Mouse (Mus musculus) splenic B cell, adult 2 months (primary cell): Measurements from ENCODE around the gene Ccdc34.

Experiments used
- DNase-seq: peaks from one replicate; pipeline ENCODE4 v3.0.0-alpha.2; 2011; ENCODE audit warnings: low read depth, low spot score
- H3K27me3 ChIP-seq: 2 replicates; pipeline ENCODE4 v1.6.1; 2012; ENCODE audit warnings: mild to moderate bottlenecking, low read length, moderate library complexity, mixed read lengths; ENCODE audit not compliant: control insufficient read depth, poor library complexity, insufficient read depth, severe bottlenecking
- H3K36me3 ChIP-seq: 2 replicates; pipeline ENCODE4 v1.6.1; 2012; ENCODE audit warnings: mild to moderate bottlenecking, low read length, moderate library complexity, mixed read lengths; ENCODE audit not compliant: control insufficient read depth, poor library complexity, insufficient read depth, severe bottlenecking

Ccdc34 gene

DNA sequence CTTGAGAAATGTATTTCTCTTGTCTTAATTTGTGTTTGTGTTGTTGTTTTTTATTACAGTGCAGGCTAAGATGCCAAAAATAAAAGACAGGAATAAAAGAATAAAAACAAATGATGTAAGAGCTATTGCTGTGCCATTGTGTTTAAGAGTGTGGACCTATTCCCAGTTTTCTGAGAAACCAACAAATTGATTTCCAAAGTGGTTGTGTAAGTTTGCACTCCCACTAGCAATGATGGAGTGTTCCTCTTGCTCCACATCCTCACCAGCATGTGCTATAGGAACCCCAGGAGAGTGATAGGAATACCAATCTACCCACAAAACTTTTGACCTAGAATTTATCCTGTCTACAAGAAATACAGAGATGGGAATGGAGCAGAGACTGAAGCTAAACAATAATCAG lies 150.7 kb downstream of the Ccdc34 start:
- no peak for DNase-seq
- no peaks in the 10 kb centered on the region for H3K36me3 ChIP-seq

GRCm38 (mm10) chr2:110172456-110172855 lies 154.8 kb downstream of the Ccdc34 start:
- no peaks in the 10 kb centered on the region for H3K27me3 ChIP-seq
- no peaks in the 10 kb centered on the region for H3K36me3 ChIP-seq
- DNase-seq: no peak

More for the DNA sequence above, 150.7 kb downstream of the Ccdc34 start:
- no peaks in the 10 kb centered on the region for H3K27me3 ChIP-seq

- Histone ChIP-seq H3K36me3 (no peaks in the 10 kb centered on the region), H3K27me3 (no peaks in the 10 kb centered on the region)
- DNase-seq: no peak
Observed at GRCm38 (mm10) chr2:110173818-110174247, 156.2 kb downstream of the Ccdc34 start.

GRCm38 (mm10) chr2:110176761-110177400 lies 159.3 kb downstream of the Ccdc34 start:
- H3K27me3 ChIP-seq: no peaks in the 10 kb centered on the region
- no peaks in the 10 kb centered on the region for H3K36me3 ChIP-seq
- DNase-seq: no peak

DNA sequence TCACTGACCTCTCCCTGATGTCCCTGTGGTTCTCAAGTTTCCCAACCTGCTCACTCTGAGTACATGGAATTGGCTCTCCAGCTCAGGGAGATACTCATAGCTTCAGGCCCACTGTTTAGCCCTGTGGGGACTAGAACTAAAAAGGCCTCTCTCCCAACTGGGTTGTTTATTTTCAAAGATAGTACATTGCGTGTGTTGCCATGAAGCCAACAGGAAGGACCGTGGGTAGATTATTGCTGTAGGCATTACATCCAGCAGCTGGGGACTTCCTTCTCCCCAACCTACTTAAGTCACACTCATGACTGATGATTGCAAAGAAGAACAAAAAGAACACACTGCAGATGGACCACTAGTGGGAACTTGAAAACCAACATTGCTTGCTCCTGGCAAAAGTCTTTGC lies 159.8 kb downstream of the Ccdc34 start:
- no peak for DNase-seq
- Histone ChIP-seq H3K36me3 (no peaks in the 10 kb centered on the region), H3K27me3 (no peaks in the 10 kb centered on the region)

- H3K27me3 ChIP-seq: no peaks in the 10 kb centered on the region
- DNase-seq: no peak
- no peaks in the 10 kb centered on the region for H3K36me3 ChIP-seq
Observed at GRCm38 (mm10) chr2:110177879-110178278, 160.3 kb downstream of the Ccdc34 start.

DNA sequence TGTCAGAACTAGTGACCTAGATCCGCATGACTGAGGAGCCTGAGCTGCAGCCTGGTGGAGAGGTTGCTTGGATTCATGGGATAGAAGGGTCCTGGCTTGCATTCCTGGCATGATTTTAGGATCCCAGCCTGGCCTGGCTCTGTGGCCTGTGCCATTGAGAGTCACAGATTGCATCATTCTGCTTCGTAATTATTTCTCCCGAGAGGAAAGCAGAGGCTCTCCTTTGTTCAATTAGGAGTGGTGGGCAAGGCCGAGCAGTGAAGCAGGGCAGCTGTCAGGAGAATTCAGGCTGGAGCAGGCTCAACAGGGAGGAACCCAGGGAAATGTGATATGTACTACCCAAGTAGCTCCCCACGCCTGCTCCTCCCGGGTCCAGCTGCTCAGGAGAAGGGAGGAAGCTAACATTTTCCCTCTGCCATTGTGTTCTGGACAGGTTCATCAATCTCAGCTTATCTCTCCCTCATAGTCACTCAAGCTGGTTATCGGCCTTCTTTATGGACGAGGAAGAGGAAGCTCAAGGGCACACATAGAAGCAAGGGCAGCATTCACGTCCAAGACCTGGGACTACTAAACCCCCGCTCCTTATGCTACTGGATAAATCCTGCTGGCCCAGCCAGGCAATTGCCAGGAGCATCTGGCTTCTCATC lies 162.2 kb downstream of the Ccdc34 start:
- no peaks in the 10 kb centered on the region for H3K36me3 ChIP-seq
- no peak for DNase-seq
- H3K27me3 ChIP-seq: no peaks in the 10 kb centered on the region

DNA sequence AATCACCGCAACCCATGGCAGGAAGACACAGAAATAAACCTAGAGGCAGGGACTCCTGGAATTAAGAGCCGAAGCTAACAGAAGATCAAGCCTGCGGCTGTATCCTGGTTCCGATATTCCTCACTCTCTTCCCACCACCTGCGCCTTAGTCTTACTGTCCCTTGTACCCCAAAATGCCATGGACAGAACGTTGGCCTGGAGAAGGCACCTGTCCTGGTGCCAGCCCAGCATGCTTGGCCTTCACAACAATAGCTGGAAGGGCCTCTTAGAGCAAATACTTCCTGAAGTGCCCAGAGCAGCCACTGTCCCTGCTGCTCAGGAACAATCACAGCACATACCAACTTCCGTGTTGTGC lies 162.7 kb downstream of the Ccdc34 start:
- H3K27me3 ChIP-seq: no peaks in the 10 kb centered on the region
- H3K36me3 ChIP-seq: no peaks in the 10 kb centered on the region
- no peak for DNase-seq

- no peaks in the 10 kb centered on the region for H3K36me3 ChIP-seq
- no peak for DNase-seq
- no peaks in the 10 kb centered on the region for H3K27me3 ChIP-seq
Observed at GRCm38 (mm10) chr2:110181666-110182065, 164.0 kb downstream of the Ccdc34 start.

- no peak for DNase-seq
- Histone ChIP-seq H3K36me3 (no peaks in the 10 kb centered on the region), H3K27me3 (no peaks in the 10 kb centered on the region)
Observed at GRCm38 (mm10) chr2:110182248-110182647, 164.6 kb downstream of the Ccdc34 start.

- DNase-seq: no peak
- no peaks in the 10 kb centered on the region for H3K36me3 ChIP-seq
- H3K27me3 ChIP-seq: no peaks in the 10 kb centered on the region
Observed at GRCm38 (mm10) chr2:110182795-110183486, 165.3 kb downstream of the Ccdc34 start.

DNA sequence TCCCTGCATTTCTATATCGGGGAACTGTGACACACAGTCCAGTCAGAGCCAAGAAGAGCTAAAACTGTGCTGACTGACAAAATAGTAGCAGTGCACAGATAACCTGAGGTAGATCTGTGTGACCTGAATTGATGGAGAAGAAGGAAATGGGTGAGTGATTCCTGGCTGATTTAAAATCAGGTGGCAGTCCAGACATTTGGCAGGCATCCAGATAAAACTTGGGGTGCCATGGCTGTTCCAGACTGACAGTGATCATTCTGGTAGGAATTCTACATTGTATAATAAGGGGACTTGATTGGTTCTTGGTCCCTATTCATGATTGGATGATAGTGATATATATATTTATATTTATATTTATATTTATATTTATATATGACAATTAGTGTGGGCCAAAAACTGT lies 166.5 kb downstream of the Ccdc34 start:
- Histone ChIP-seq H3K36me3 (no peaks in the 10 kb centered on the region), H3K27me3 (no peaks in the 10 kb centered on the region)
- DNase-seq: no peak

GRCm38 (mm10) chr2:110186427-110186980 lies 168.9 kb downstream of the Ccdc34 start:
- DNase-seq: no peak
- H3K27me3 ChIP-seq: no peaks in the 10 kb centered on the region
- no peaks in the 10 kb centered on the region for H3K36me3 ChIP-seq

GRCm38 (mm10) chr2:110188696-110189397 lies 171.2 kb downstream of the Ccdc34 start:
- no peak for DNase-seq
- Histone ChIP-seq H3K36me3 (no peaks in the 10 kb centered on the region), H3K27me3 (no peaks in the 10 kb centered on the region)

DNA sequence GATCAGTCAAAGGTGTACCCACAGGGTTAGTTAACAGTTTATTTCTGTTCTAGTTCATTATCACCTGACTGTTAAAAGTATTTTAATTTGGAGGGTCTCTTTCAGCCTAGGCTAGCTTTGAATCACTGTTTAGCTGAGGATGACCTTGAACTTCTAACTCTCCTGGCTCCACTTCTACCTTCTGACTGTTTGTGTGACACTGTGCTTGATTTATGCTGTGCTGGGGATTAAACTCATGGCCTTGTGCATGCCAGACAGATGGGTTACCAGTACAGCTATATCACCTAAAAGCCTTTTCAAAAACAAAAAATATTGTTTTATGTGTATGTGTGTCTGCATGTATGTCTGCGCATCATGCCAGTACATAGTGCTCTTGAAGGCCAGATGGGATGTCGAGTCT lies 172.8 kb downstream of the Ccdc34 start:
- DNase-seq: no peak
- Histone ChIP-seq H3K27me3 (no peaks in the 10 kb centered on the region), H3K36me3 (no peaks in the 10 kb centered on the region)
